Mouse (Mus musculus) kidney, adult 2 months (tissue): Measurements from ENCODE around the gene Sphk1. TPM values are rescaled to one million over a fixed set of nuclear protein-coding genes. Genes with fewer than 3 reads are reported as not detected.
A peak's percentile ranks its signal among the peaks of the same experiment; 100 is the strongest.

Experiments used
- DNase-seq: peaks from one replicate; pipeline ENCODE4 v3.0.0; 2021
- H3K27ac ChIP-seq: fragments of 200-500 bp; 2 replicates; pipeline ENCODE4 v1.5.1; 2012; ENCODE audit warnings: low read depth, low read length, control low read depth, inconsistent platforms; ENCODE audit not compliant: insufficient read depth
- H3K27me3 ChIP-seq: fragments of 200-500 bp; replicated peaks from 2 replicates; pipeline ENCODE4 v1.6.1; 2012; ENCODE audit warnings: mild to moderate bottlenecking, moderate library complexity, low read length, inconsistent platforms; ENCODE audit not compliant: control insufficient read depth, insufficient read depth
- H3K36me3 ChIP-seq: fragments of 200-500 bp; 2 replicates; pipeline ENCODE4 v1.6.1; 2012; ENCODE audit warnings: mild to moderate bottlenecking, moderate library complexity, low read length, inconsistent platforms; ENCODE audit not compliant: control insufficient read depth, insufficient read depth
- H3K4me1 ChIP-seq: fragments of 200-500 bp; 2 replicates; pipeline ENCODE4 v1.6.1; 2011; ENCODE audit warnings: low read length; ENCODE audit not compliant: control insufficient read depth, insufficient read depth
- H3K4me3 ChIP-seq: fragments of 200-500 bp; 2 replicates; pipeline ENCODE4 v1.5.1; 2011; ENCODE audit warnings: mild to moderate bottlenecking, low read depth, low read length, control low read depth; ENCODE audit not compliant: insufficient read depth
- CTCF ChIP-seq: fragments of 200-500 bp; conservative IDR thresholded peaks from 2 replicates; pipeline ENCODE4 v1.5.1; 2011; ENCODE audit warnings: low read depth, mild to moderate bottlenecking, control low read depth, low read length, moderate library complexity, mixed read lengths; ENCODE audit not compliant: insufficient read depth, insufficient read length
- POLR2A ChIP-seq: fragments of 200-500 bp; IDR thresholded peaks from one replicate; pipeline ENCODE4 v1.6.1; 2011; ENCODE audit warnings: low read depth, low read length, control low read depth
- WGBS: fragments of 180-500 bp; shearing (Covaris S2); methylation state at CpG from one replicate; pipeline ENCODE4 v1.1.7; 2018; 5-methylcytosine and 5-hydroxymethylcytosine counted together
- polyA plus RNA-seq: library from polyadenylated mRNA; depleted of rRNA; stranded (reverse); fragments of >200 nt; gene quantifications from 2 replicates; pipeline ENCODE4 v1.2.3, GENCODE M21; 2012

The Sphk1 gene
- polyA plus RNA-seq, 1 experiment = 9.9 TPM

DNA sequence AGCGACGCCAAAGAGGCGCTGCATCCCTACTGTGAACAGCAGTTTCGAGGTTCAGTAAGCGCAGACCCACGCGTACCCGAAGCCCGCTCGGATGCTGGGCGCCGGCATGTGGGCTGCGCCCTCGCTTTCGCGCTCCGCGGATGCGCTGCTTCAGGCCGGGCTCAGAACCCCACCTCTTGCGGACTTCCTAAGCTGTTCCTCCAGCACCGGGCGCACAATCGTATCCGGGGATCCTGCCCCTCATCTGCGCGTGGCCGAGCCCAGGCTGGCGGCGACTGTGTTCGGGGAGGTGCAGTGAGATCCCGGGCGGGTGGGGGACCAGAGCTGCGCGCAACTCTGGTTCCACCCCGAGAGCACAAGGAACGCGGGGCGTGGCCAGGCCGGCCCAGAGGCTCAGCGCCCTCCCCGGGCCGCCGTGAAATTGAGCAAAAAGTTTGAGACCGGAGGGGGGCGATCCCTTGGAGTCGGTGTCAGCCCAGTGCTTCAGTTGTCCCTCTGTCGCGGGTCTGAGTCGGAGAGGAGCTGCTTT lies 2.1 kb downstream of the Sphk1 start:
- TF ChIP-seq CTCF = no peak
- no peak for TF ChIP-seq POLR2A
- no peaks in the 10 kb centered on the region for H3K36me3 ChIP-seq
- H3K4me3 ChIP-seq = peak overlapping the region; percentile 57
- peak overlapping the region; percentile 67 for H3K27ac ChIP-seq
- H3K27me3 ChIP-seq = no peaks in the 10 kb centered on the region
- peak; percentile 75 for DNase-seq
- H3K4me1 ChIP-seq = no peaks in the 10 kb centered on the region
- WGBS = under 1% methylated on average over 50 of the region's 50 CpGs

DNA sequence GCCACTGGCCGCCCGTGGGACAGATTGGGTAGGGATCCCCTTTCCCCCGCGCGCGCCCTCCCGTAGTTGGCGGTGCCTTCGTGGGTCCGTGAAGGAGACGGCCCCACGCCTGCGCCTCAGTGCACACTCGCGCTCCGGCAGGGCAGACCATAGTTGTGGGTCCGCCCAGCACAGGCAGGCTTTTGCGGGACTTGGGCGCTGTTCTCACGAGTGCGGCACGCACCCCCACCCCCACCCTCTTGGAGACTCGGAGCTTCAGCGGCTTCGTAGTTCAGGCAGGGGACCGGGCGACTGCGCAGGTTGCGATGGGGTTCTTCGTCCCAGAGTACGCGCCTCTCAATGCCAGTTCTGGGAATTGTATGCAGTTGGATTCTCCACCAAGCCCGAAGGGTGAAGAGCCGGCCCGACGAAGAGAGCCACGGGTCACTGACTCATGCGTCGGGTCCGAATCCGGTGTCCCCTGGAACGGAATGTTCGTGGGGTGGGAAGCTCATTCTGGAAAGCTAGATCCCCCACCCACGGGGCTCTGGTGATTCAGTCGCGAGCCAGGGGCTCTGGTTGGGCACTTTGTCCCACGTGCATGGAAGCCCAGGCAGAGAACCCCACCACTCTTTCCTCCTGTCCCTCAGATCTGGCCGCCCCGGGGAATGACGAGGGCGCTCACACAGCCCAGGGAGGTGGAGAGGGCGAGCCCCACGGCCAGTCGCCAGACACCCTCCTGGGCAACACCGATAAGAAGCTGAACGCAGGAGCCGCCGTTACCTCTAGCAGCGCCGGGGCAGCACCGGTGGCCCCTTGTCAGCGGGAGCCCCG lies 2.8 kb downstream of the Sphk1 start:
- no peaks in the 10 kb centered on the region for H3K27me3 ChIP-seq
- H3K27ac ChIP-seq = peak overlapping the region; percentile 67
- TF ChIP-seq POLR2A (no peak), CTCF (no peak)
- DNase-seq = peak; percentile 38
- under 1% methylated on average over 63 of the region's 63 CpGs for WGBS
- H3K36me3 ChIP-seq = no peaks in the 10 kb centered on the region
- no peaks in the 10 kb centered on the region for H3K4me1 ChIP-seq
- H3K4me3 ChIP-seq = peak overlapping the region; percentile 57

DNA sequence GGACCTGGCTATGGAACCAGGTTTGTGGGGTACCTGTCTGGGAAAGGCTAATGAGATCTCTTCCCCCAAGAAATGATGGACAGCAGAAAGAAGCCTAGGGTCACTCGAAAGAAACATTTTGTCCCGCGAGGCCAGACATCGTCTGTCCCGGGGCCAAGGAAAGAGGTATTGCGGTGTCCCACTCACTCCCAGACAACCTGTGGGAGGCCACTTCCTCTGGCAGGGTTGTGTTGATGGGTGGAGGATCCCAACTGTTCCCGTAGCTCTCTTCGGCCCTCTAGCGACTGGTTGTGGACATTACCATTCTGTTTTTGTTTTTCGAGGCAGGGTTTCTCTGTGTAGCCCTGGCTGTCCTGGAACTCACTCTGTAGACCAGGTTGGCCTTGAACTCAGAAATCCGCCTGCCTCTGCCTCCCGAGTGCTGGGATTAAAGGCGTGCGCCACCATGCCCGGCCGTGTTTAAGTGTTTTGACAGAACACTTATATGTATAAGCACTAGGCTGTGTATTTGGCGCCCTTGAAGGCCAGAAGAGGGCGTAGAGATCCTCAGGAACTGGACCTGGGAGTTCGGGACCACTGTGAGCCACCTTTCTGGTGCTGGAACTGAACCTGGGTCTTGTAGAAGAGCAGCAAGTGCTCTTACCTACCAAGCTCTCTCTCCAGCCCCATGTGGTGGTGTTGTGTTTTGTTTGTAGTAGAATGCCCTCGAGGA lies 3.6 kb downstream of the Sphk1 start:
- Histone ChIP-seq H3K4me1 (no peaks in the 10 kb centered on the region), H3K27me3 (no peaks in the 10 kb centered on the region), H3K27ac (no peak overlapping the region), H3K4me3 (peak overlapping the region; percentile 57), H3K36me3 (no peaks in the 10 kb centered on the region)
- WGBS = 18% methylated on average over 20 of the region's 20 CpGs
- no peak for TF ChIP-seq POLR2A
- TF ChIP-seq CTCF = peak; percentile 81
- DNase-seq = peak; percentile 81

DNA sequence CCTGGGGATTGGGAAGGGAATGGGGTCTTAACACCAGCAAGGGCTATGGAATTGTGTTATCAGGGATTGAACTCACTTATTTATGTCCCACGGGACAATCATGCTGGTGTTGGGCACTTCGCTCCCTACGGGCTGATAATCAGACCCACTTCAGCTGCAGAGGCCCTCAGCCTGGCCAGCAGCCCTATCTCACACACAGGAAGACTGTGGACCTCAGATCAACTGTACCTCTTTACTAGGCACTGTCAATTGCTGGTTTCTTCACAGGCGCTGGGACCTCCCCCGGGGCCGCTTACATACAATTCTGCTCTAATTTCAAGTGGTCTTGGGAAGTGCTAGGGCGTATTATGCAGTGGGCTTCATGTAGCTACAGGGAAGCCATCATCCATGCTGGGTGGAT lies 6.0 kb downstream of the Sphk1 start:
- DNase-seq = no peak
- Histone ChIP-seq H3K36me3 (no peaks in the 10 kb centered on the region; the same call in 1 of the 2 replicates), H3K27ac (no peak overlapping the region), H3K27me3 (no peaks in the 10 kb centered on the region), H3K4me3 (no peak overlapping the region), H3K4me1 (no peaks in the 10 kb centered on the region)
- WGBS = 95% methylated on average over 7 of the region's 7 CpGs
- TF ChIP-seq CTCF = no peak
- no peak for TF ChIP-seq POLR2A

DNA sequence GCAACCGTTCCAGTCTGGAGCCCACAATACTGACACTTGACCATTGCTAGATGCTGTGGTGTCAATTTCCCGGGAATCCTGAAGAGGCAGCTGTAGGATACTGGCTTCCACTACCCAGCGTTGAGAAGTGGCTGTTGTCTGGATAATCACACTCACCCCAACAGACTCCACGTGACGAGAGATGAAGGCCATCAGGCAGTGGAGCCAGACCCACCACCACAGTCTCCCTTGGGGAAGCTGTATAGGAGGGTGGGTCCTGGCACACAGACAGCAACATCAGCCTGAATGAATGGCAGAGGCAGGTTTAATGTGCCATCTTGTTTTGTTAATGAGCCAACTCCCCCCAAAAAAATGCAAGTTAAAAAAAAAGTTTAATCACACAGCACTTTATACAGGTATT lies 6.7 kb downstream of the Sphk1 start:
- Histone ChIP-seq H3K4me3 (no peak overlapping the region), H3K27ac (no peak overlapping the region), H3K36me3 (no peaks in the 10 kb centered on the region; the same call in 1 of the 2 replicates), H3K4me1 (no peaks in the 10 kb centered on the region), H3K27me3 (no peaks in the 10 kb centered on the region)
- WGBS = 74% methylated on average over 5 of the region's 5 CpGs
- no peak for TF ChIP-seq POLR2A
- TF ChIP-seq CTCF = no peak
- DNase-seq = no peak

DNA sequence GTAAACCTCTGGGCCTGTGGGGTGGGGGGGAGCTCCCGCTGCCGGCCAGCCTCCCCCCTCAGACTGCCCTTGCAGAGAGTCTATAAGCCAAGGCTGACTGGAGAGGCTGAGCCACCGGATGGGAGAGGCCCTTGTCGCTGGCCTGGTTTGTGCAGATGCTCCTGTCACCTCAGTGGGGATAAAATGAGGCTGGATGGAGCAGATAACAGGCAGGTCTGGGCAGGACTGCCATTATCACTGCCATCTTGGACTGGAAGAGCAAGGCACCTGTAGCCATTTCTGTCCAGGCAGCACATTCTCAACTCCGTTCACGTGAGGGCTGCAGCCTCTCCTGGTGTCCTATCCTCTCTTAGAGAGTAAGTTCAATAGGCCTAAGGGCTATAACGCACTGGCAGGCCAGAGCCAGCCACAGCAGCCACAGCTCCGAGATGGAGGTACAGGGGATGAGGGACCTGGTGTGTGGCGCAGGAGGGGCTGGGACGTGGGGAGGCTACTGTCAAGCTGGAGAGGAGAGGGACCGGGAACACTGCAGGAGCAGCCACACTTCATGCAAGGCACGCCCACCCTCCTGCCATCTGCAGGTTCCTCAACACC lies 7.5 kb downstream of the Sphk1 start:
- H3K4me3 ChIP-seq = no peak overlapping the region
- no peaks in the 10 kb centered on the region for H3K27me3 ChIP-seq
- DNase-seq = no peak
- no peak overlapping the region for H3K27ac ChIP-seq
- H3K36me3 ChIP-seq = no peaks in the 10 kb centered on the region; the same call in 1 of the 2 replicates
- no peaks in the 10 kb centered on the region for H3K4me1 ChIP-seq
- TF ChIP-seq CTCF = no peak
- no peak for TF ChIP-seq POLR2A
- 86% methylated on average over 12 of the region's 12 CpGs for WGBS
